Mouse (Mus musculus) midbrain, embryonic 16.5 days (tissue): ENCODE data around the gene Nos1. TPM values are rescaled to one million over a fixed set of nuclear protein-coding genes. Genes with fewer than 3 reads are reported as not detected.

Experiments used
- ATAC-seq: fragments of 200-750 bp; cut with Nextera tagmentation; 2 replicates; pipeline ENCODE4 v1.8.0; 2017; ENCODE audit warnings: moderate TSS enrichment
- H3K27ac ChIP-seq: fragments of 300-500 bp; sonication (generic); 2 replicates; pipeline ENCODE4 v1.5.1; 2014; ENCODE audit warnings: mild to moderate bottlenecking, low read length, mixed read lengths
- H3K27me3 ChIP-seq: fragments of 300-500 bp; sonication (generic); 2 replicates; pipeline ENCODE4 v1.6.1; 2014; ENCODE audit warnings: low read depth, low read length, mixed read lengths; ENCODE audit not compliant: control insufficient read depth, insufficient read depth
- H3K36me3 ChIP-seq: fragments of 300-500 bp; sonication (generic); 2 replicates; pipeline ENCODE4 v1.6.1; 2014; ENCODE audit warnings: mild to moderate bottlenecking, low read length, moderate library complexity, mixed read lengths; ENCODE audit not compliant: control insufficient read depth, insufficient read depth
- H3K4me1 ChIP-seq: fragments of 300-500 bp; sonication (generic); 2 replicates; pipeline ENCODE4 v1.6.1; 2014; ENCODE audit warnings: mild to moderate bottlenecking, low read length, mixed read lengths; ENCODE audit not compliant: control insufficient read depth, insufficient read depth
- H3K4me2 ChIP-seq: fragments of 300-500 bp; sonication (generic); 2 replicates; pipeline ENCODE4 v1.6.1; 2014; ENCODE audit warnings: mild to moderate bottlenecking, low read length, mixed read lengths
- H3K4me3 ChIP-seq: fragments of 300-500 bp; sonication (generic); 2 replicates; pipeline ENCODE4 v1.5.1; 2014; ENCODE audit warnings: low read depth, mild to moderate bottlenecking, low read length, moderate library complexity, mixed read lengths
- H3K9ac ChIP-seq: fragments of 300-500 bp; sonication (generic); 2 replicates; pipeline ENCODE4 v1.6.1; 2014; ENCODE audit warnings: low read depth, low read length, mixed read lengths
- H3K9me3 ChIP-seq: fragments of 300-500 bp; sonication (generic); replicated peaks from 2 replicates; pipeline ENCODE4 v1.6.1; 2014; ENCODE audit warnings: mild to moderate bottlenecking, low read length, mixed read lengths; ENCODE audit not compliant: control insufficient read depth, poor library complexity, severe bottlenecking
- WGBS: fragments of 180-500 bp; shearing (Covaris S2); extraction: QIAGEN DNeasy Blood & Tissue Kit; methylation state at CpG from one replicate; pipeline ENCODE4 v1.1.7; 2014; 5-methylcytosine and 5-hydroxymethylcytosine counted together
- polyA plus RNA-seq: library from polyadenylated mRNA; unstranded; fragments of >200 nt; fragmentation: Nextera tagmentation; extraction: Ambion mirVana; gene quantifications from 2 replicates; pipeline ENCODE4 v1.2.1, GENCODE M21; 2015

Gene Nos1
- polyA plus RNA-seq, 1 experiment from 2014 or later, result 3.0 TPM

GRCm38 (mm10) chr5:117921786-117922528 lies 141.1 kb downstream of the Nos1 start:
- no peak for ATAC-seq
- H3K4me1 ChIP-seq, result no peaks in the 10 kb centered on the region
- 91% methylated on average over 12 of the region's 12 CpGs for WGBS
- no peak overlapping the region for H3K9ac ChIP-seq
- H3K27me3 ChIP-seq, result no peaks in the 10 kb centered on the region
- no peak overlapping the region for H3K4me2 ChIP-seq
- H3K4me3 ChIP-seq, result no peak overlapping the region
- H3K27ac ChIP-seq, result no peak overlapping the region
- H3K9me3 ChIP-seq, result no peaks in the 10 kb centered on the region
- no peaks in the 10 kb centered on the region for H3K36me3 ChIP-seq

GRCm38 (mm10) chr5:117923688-117924087 lies 142.9 kb downstream of the Nos1 start:
- no peaks in the 10 kb centered on the region for H3K36me3 ChIP-seq
- H3K27ac ChIP-seq, result no peak overlapping the region
- 36% methylated on average over 6 of the region's 6 CpGs for WGBS
- H3K4me3 ChIP-seq, result no peak overlapping the region
- no peaks in the 10 kb centered on the region for H3K9me3 ChIP-seq
- H3K4me2 ChIP-seq, result no peak overlapping the region
- H3K9ac ChIP-seq, result no peak overlapping the region
- ATAC-seq, result no peak
- H3K27me3 ChIP-seq, result no peaks in the 10 kb centered on the region
- H3K4me1 ChIP-seq, result no peaks in the 10 kb centered on the region

GRCm38 (mm10) chr5:117928553-117928952 lies 147.7 kb downstream of the Nos1 start:
- 95% methylated on average over 2 of the region's 2 CpGs for WGBS
- ATAC-seq, result no peak
- H3K27me3 ChIP-seq, result no peaks in the 10 kb centered on the region
- no peak overlapping the region for H3K4me2 ChIP-seq
- H3K9me3 ChIP-seq, result no peaks in the 10 kb centered on the region
- H3K36me3 ChIP-seq, result no peaks in the 10 kb centered on the region
- H3K4me3 ChIP-seq, result no peak overlapping the region
- H3K27ac ChIP-seq, result no peak overlapping the region
- no peak overlapping the region for H3K9ac ChIP-seq
- H3K4me1 ChIP-seq, result no peaks in the 10 kb centered on the region

GRCm38 (mm10) chr5:117932222-117932621 lies 151.4 kb downstream of the Nos1 start:
- Histone ChIP-seq H3K9me3 (no peaks in the 10 kb centered on the region), H3K4me3 (no peak overlapping the region), H3K9ac (no peak overlapping the region), H3K27me3 (no peaks in the 10 kb centered on the region), H3K27ac (no peak overlapping the region), H3K4me1 (no peaks in the 10 kb centered on the region), H3K36me3 (no peaks in the 10 kb centered on the region), H3K4me2 (no peak overlapping the region)
- ATAC-seq, result no peak
- 78% methylated on average over 2 of the region's 2 CpGs for WGBS

- no peak for ATAC-seq
Measured at GRCm38 (mm10) chr5:117932862-117933261, 152.0 kb downstream of the Nos1 start.

GRCm38 (mm10) chr5:117936346-117936745 lies 155.5 kb downstream of the Nos1 start:
- Histone ChIP-seq H3K9ac (no peak overlapping the region), H3K4me2 (no peak overlapping the region), H3K4me3 (no peak overlapping the region), H3K9me3 (no peaks in the 10 kb centered on the region), H3K4me1 (no peaks in the 10 kb centered on the region), H3K36me3 (no peaks in the 10 kb centered on the region), H3K27ac (no peak overlapping the region), H3K27me3 (no peaks in the 10 kb centered on the region)
- WGBS, result 72% methylated on average over 16 of the region's 16 CpGs
- ATAC-seq, result no peak

More at GRCm38 (mm10) chr5:117932862-117933261, 152.0 kb downstream of the Nos1 start:
- under 1% methylated on average over 7 of the region's 9 CpGs for WGBS
- no peak overlapping the region for H3K4me2 ChIP-seq
- H3K9ac ChIP-seq, result no peak overlapping the region
- H3K9me3 ChIP-seq, result no peaks in the 10 kb centered on the region
- H3K27ac ChIP-seq, result no peak overlapping the region
- no peaks in the 10 kb centered on the region for H3K36me3 ChIP-seq
- no peaks in the 10 kb centered on the region for H3K4me1 ChIP-seq
- H3K4me3 ChIP-seq, result no peak overlapping the region
- no peaks in the 10 kb centered on the region for H3K27me3 ChIP-seq

- H3K9ac ChIP-seq, result no peak overlapping the region
- ATAC-seq, result no peak
- no peak overlapping the region for H3K4me2 ChIP-seq
- no peak overlapping the region for H3K27ac ChIP-seq
- no peaks in the 10 kb centered on the region for H3K36me3 ChIP-seq
- no peaks in the 10 kb centered on the region for H3K27me3 ChIP-seq
- H3K9me3 ChIP-seq, result no peaks in the 10 kb centered on the region
- H3K4me1 ChIP-seq, result no peaks in the 10 kb centered on the region
- WGBS, result 86% methylated on average over 3 of the region's 3 CpGs
- H3K4me3 ChIP-seq, result no peak overlapping the region
Measured at GRCm38 (mm10) chr5:117937186-117937585, 156.4 kb downstream of the Nos1 start.

GRCm38 (mm10) chr5:117938182-117938581 lies 157.3 kb downstream of the Nos1 start:
- Histone ChIP-seq H3K4me2 (peak overlapping the region; percentile 38), H3K36me3 (no peaks in the 10 kb centered on the region), H3K4me3 (no peak overlapping the region), H3K4me1 (no peaks in the 10 kb centered on the region), H3K27me3 (no peaks in the 10 kb centered on the region), H3K9ac (no peak overlapping the region), H3K9me3 (no peaks in the 10 kb centered on the region), H3K27ac (no peak overlapping the region)
- 9% methylated on average over 14 of the region's 14 CpGs for WGBS
- no peak for ATAC-seq

- H3K36me3 ChIP-seq, result no peaks in the 10 kb centered on the region
- WGBS, result 77% methylated on average over 8 of the region's 8 CpGs
- no peak for ATAC-seq
- no peaks in the 10 kb centered on the region for H3K4me1 ChIP-seq
- no peaks in the 10 kb centered on the region for H3K27me3 ChIP-seq
- H3K9me3 ChIP-seq, result no peaks in the 10 kb centered on the region
- H3K9ac ChIP-seq, result no peak overlapping the region
- H3K27ac ChIP-seq, result no peak overlapping the region
- H3K4me2 ChIP-seq, result no peak overlapping the region
- no peak overlapping the region for H3K4me3 ChIP-seq
Measured at GRCm38 (mm10) chr5:117939402-117939801, 158.6 kb downstream of the Nos1 start.
